Mouse (Mus musculus) MEL (cell line): ENCODE measurements at regions not wholly inside any gene's neighbourhood (a gene's known extent, or its start where the extent isn't known, plus 50 kb on each side); places are given as distances from the start of the nearest gene placed in this dataset.

Source experiments
- DNase-seq: peaks from one replicate; pipeline ENCODE4 v3.0.0; 2011; ENCODE audit warnings: low read depth, low spot score
- H3K27ac ChIP-seq: 2 replicates; pipeline ENCODE4 v1.5.1; 2012; ENCODE audit warnings: low read depth, mild to moderate bottlenecking, control low read depth, low read length, moderate library complexity; ENCODE audit not compliant: control insufficient read depth
- H3K27me3 ChIP-seq, 2 experiments: fragments of 150-350 bp in 1 of 2; sonication (generic) in 1 of 2; 2 replicates each; pipeline ENCODE4 v1.6.1; 2012; ENCODE audit warnings: low read length in 2 of 2, mild to moderate bottlenecking in 2 of 2, improper control_type of control experiment in 1 of 2, moderate library complexity in 1 of 2; ENCODE audit not compliant: insufficient read depth in 2 of 2, control insufficient read depth in 1 of 2
- H3K36me3 ChIP-seq, 2 experiments: 2 replicates each; pipeline ENCODE4 v1.6.1; 2012 to 2014; ENCODE audit warnings: low read length in 2 of 2, improper control_type of control experiment in 1 of 2, inconsistent platforms in 1 of 2, mild to moderate bottlenecking in 1 of 2; ENCODE audit not compliant: insufficient read depth in 2 of 2, control insufficient read depth in 1 of 2
- H3K4me1 ChIP-seq, 2 experiments: fragments of 150-350 bp in 1 of 2; sonication (generic) in 1 of 2; 2 replicates each; pipeline ENCODE4 v1.6.1; 2012; ENCODE audit warnings: low read length in 2 of 2, improper control_type of control experiment in 1 of 2, mild to moderate bottlenecking in 1 of 2; ENCODE audit not compliant: insufficient read depth in 2 of 2, control insufficient read depth in 1 of 2
- H3K4me3 ChIP-seq, 2 experiments: fragments of 150-350 bp in 1 of 2; sonication (generic) in 1 of 2; 2 replicates each; pipeline ENCODE4 v1.5.1; 2012; ENCODE audit warnings: low read depth in 2 of 2, low read length in 2 of 2, mild to moderate bottlenecking in 2 of 2, moderate library complexity in 2 of 2, control low read depth in 1 of 2, improper control_type of control experiment in 1 of 2; ENCODE audit not compliant: control insufficient read depth in 1 of 2, insufficient read depth in 1 of 2
- H3K79me2 ChIP-seq: 2 replicates; pipeline ENCODE4 v1.6.1; 2012; ENCODE audit warnings: mild to moderate bottlenecking, low read length, moderate library complexity; ENCODE audit not compliant: control insufficient read depth, poor library complexity, insufficient read depth
- H3K9ac ChIP-seq: 2 replicates; pipeline ENCODE4 v1.6.1; 2012; ENCODE audit warnings: low read depth, mild to moderate bottlenecking, control low read depth, low read length, moderate library complexity; ENCODE audit not compliant: control insufficient read depth, poor library complexity, severe bottlenecking
- H3K9me3 ChIP-seq: fragments of 150-350 bp; sonication (generic); replicated peaks from 2 replicates; pipeline ENCODE4 v1.6.1; 2012; ENCODE audit warnings: mild to moderate bottlenecking, low read length, improper control_type of control experiment, moderate library complexity; ENCODE audit not compliant: insufficient read depth
- BHLHE40 ChIP-seq: IDR thresholded peaks from 2 replicates; pipeline ENCODE4 v1.6.1; 2012; ENCODE audit warnings: low read depth, mild to moderate bottlenecking, inconsistent platforms, low read length, improper control_type of control experiment, borderline replicate concordance
- CHD1 ChIP-seq: IDR thresholded peaks from 2 replicates; pipeline ENCODE4 v1.6.1; 2012; ENCODE audit warnings: low read depth, mild to moderate bottlenecking, inconsistent platforms, low read length, improper control_type of control experiment
- ELF1 ChIP-seq: IDR thresholded peaks from 2 replicates; pipeline ENCODE4 v1.6.1; 2014; ENCODE audit warnings: low read depth, mild to moderate bottlenecking, inconsistent platforms, low read length, improper control_type of control experiment, moderate library complexity
- EP300 ChIP-seq, 2 experiments: IDR thresholded peaks; 2 replicates each; pipeline ENCODE4 v1.6.1; 2011; ENCODE audit warnings: improper control_type of control experiment in 2 of 2, low read length in 2 of 2, low read depth in 1 of 2, mild to moderate bottlenecking in 1 of 2
- ETS1 ChIP-seq: IDR thresholded peaks from 2 replicates; pipeline ENCODE4 v1.6.1; 2012; ENCODE audit warnings: low read depth, mild to moderate bottlenecking, inconsistent platforms, low read length, improper control_type of control experiment, moderate library complexity
- GABPA ChIP-seq: IDR thresholded peaks from 2 replicates; pipeline ENCODE4 v1.6.1; 2012; ENCODE audit warnings: low read depth, mild to moderate bottlenecking, inconsistent platforms, low read length, improper control_type of control experiment, moderate library complexity
- HCFC1 ChIP-seq: IDR thresholded peaks from 2 replicates; pipeline ENCODE4 v1.6.1; 2012; ENCODE audit warnings: low read depth, mild to moderate bottlenecking, inconsistent platforms, low read length, improper control_type of control experiment, moderate library complexity
- JUND ChIP-seq: IDR thresholded peaks from 2 replicates; pipeline ENCODE4 v1.6.1; 2011; ENCODE audit warnings: low read depth, mild to moderate bottlenecking, improper control_type of control experiment, low read length
- KAT2A ChIP-seq: conservative IDR thresholded peaks from 2 replicates; pipeline ENCODE4 v1.6.1; 2012; ENCODE audit warnings: low read depth, low read length, improper control_type of control experiment, inconsistent platforms
- MAFK ChIP-seq: IDR thresholded peaks from 2 replicates; pipeline ENCODE4 v1.6.1; 2011; ENCODE audit warnings: low read depth, mild to moderate bottlenecking, low read length, improper control_type of control experiment, borderline replicate concordance
- MAZ ChIP-seq: IDR thresholded peaks from 2 replicates; pipeline ENCODE4 v1.6.1; 2012; ENCODE audit warnings: low read depth, mild to moderate bottlenecking, inconsistent platforms, low read length, improper control_type of control experiment
- POLR2AphosphoS2 ChIP-seq: IDR thresholded peaks from 2 replicates; pipeline ENCODE4 v1.6.1; 2011; ENCODE audit warnings: low read length, improper control_type of control experiment
- POLR2AphosphoS5 ChIP-seq: IDR thresholded peaks from 2 replicates; pipeline ENCODE4 v1.6.1; 2012; ENCODE audit warnings: low read depth, borderline replicate concordance, mild to moderate bottlenecking, inconsistent platforms, low read length, moderate library complexity, mixed read lengths
- RCOR1 ChIP-seq: IDR thresholded peaks from 2 replicates; pipeline ENCODE4 v1.6.1; 2012; ENCODE audit warnings: low read depth, mild to moderate bottlenecking, inconsistent platforms, low read length, improper control_type of control experiment
- SIN3A ChIP-seq: IDR thresholded peaks from 2 replicates; pipeline ENCODE4 v1.6.1; 2012; ENCODE audit warnings: low read length, improper control_type of control experiment, inconsistent platforms
- SMC3 ChIP-seq: IDR thresholded peaks from 2 replicates; pipeline ENCODE4 v1.6.1; 2011; ENCODE audit warnings: low read depth, low read length, improper control_type of control experiment
- TAL1 ChIP-seq: IDR thresholded peaks from 2 replicates; pipeline ENCODE4 v1.6.1; 2012; ENCODE audit warnings: mild to moderate bottlenecking, inconsistent platforms, low read length, moderate library complexity, mixed read lengths
- ZKSCAN1 ChIP-seq: IDR thresholded peaks from 2 replicates; pipeline ENCODE4 v1.6.1; 2012; ENCODE audit warnings: low read depth, mild to moderate bottlenecking, inconsistent platforms, low read length, improper control_type of control experiment, moderate library complexity
- ZNF384 ChIP-seq: IDR thresholded peaks from 2 replicates; pipeline ENCODE4 v1.6.1; 2012; ENCODE audit warnings: low read depth, mild to moderate bottlenecking, inconsistent platforms, low read length, improper control_type of control experiment

- Histone ChIP-seq H3K79me2 (no peaks in the 10 kb centered on the region), H3K9me3 (no peaks in the 10 kb centered on the region), H3K4me3 (no peak overlapping the region), H3K36me3 (no peaks in the 10 kb centered on the region), H3K9ac (no peak overlapping the region), H3K27me3 (no peaks in the 10 kb centered on the region)
- DNase-seq: no peak
- TF ChIP-seq EP300 (IDR thresholded peaks at IDR 0.05; ENCODE audit: low read depth in 1 of 2, low read length in 2 of 2) (no peak), TAL1 (no peak), SIN3A (no peak), SMC3 (no peak), KAT2A (no peak), MAFK (no peak), CHD1 (no peak), RCOR1 (no peak), HCFC1 (no peak), ZNF384 (no peak), ELF1 (no peak), MAZ (no peak), ZKSCAN1 (no peak)
- TF ChIP-seq, all 39 proteins: peak for 0
- Histone ChIP-seq H3K4me1 (no peaks in the 10 kb centered on the region), H3K27ac (no peak overlapping the region)
Observed at GRCm38 (mm10) chr12:25363839-25364238, 266.9 kb upstream of the Id2 start.

GRCm38 (mm10) chr12:25363341-25363740 lies 266.4 kb upstream of the Id2 start:
- TF ChIP-seq MAZ (no peak), ETS1 (no peak), POLR2AphosphoS2 (no peak), POLR2AphosphoS5 (no peak), ELF1 (no peak)
- Histone ChIP-seq H3K79me2 (no peaks in the 10 kb centered on the region), H3K4me1 (no peaks in the 10 kb centered on the region), H3K27me3 (no peaks in the 10 kb centered on the region), H3K27ac (no peak overlapping the region), H3K9ac (no peak overlapping the region), H3K9me3 (no peaks in the 10 kb centered on the region), H3K4me3 (no peak overlapping the region), H3K36me3 (no peaks in the 10 kb centered on the region)
- no peak for DNase-seq

GRCm38 (mm10) chr12:25362771-25363170 lies 265.8 kb upstream of the Id2 start:
- H3K27me3 ChIP-seq: no peaks in the 10 kb centered on the region
- H3K27ac ChIP-seq: no peak overlapping the region
- no peaks in the 10 kb centered on the region for H3K36me3 ChIP-seq
- TF ChIP-seq ETS1 (no peak), CHD1 (no peak), SMC3 (no peak), BHLHE40 (no peak), HCFC1 (no peak), ZNF384 (no peak), JUND (no peak), POLR2AphosphoS5 (no peak), MAFK (no peak), GABPA (no peak)
- DNase-seq: no peak
- no peaks in the 10 kb centered on the region for H3K4me1 ChIP-seq
- H3K9me3 ChIP-seq: no peaks in the 10 kb centered on the region
- H3K4me3 ChIP-seq: no peak overlapping the region
- no peaks in the 10 kb centered on the region for H3K79me2 ChIP-seq
- H3K9ac ChIP-seq: no peak overlapping the region
